Mouse (Mus musculus) ES-Bruce4 (cell line): Measurements from ENCODE around the gene Ppp1r18.

Source experiments
- CTCF ChIP-seq: IDR thresholded peaks from one replicate; pipeline ENCODE4 v1.8.1; 2011; ENCODE audit warnings: low read depth, low read length
- POLR2A ChIP-seq: IDR thresholded peaks from one replicate; pipeline ENCODE4 v1.8.1; 2011; ENCODE audit warnings: low read length; ENCODE audit not compliant: insufficient read depth

- no peak for TF ChIP-seq CTCF
- no peak for TF ChIP-seq POLR2A
These were observed 32.8 kb upstream of the Ppp1r18 start for GRCm38 (mm10) chr17:35832400-35833238.
